9 mouse cellular contexts compared by ENCODE assay signal in genomic region chr6:131367101-131367500, GRCm38 (mm10). TPM values are rescaled to one million over a fixed set of nuclear protein-coding genes. Genes with fewer than 3 reads are reported as not detected.
A peak's percentile ranks its signal among the peaks of the same experiment; 100 is the strongest.
DNase-seq lines count a peak whose midpoint lies in the region; ATAC-seq and TF ChIP-seq lines count a peak whose summit lies in the region.
"Had no signal": no experiment of that assay in that cellular context is flagged by ENCODE, and none has a peak within 500 bp of the region (broad histone marks: within the 10 kb centered on the region; RNA-seq: fewer than 3 reads in every experiment).

No protein-coding gene starts in this region.

- DNase-seq in cerebellum, adult 2 months: peak in 1 of 2 experiments; percentile 42
- no peak for DNase-seq in cerebellum, adult 11-12 months
- peak; percentile 45 to 71 for DNase-seq in left cerebral cortex, postnatal 25 days (ENCODE audit: low spot score in 2 of 2)
- no peak for DNase-seq in left cerebral cortex, postnatal 10 days (ENCODE audit: extremely low spot score in 1 of 2, low spot score in 2 of 2)
- DNase-seq in Patski (ENCODE audit: low read depth, low spot score): no peak
- peak; percentile 56 for DNase-seq in induced T-regulatory cell, adult 2 months (ENCODE audit: low read depth)
- no peak for DNase-seq in spleen, postnatal 14 days (ENCODE audit: low spot score in 2 of 2)

- no peaks in the 10 kb centered on the region for H3K4me1 ChIP-seq in cerebellum, adult 2 months (ENCODE audit: control insufficient read depth, insufficient read depth, low read length)

- H3K27ac ChIP-seq in cerebellum, adult 2 months (ENCODE audit: insufficient read depth, low read length): no peak overlapping the region
- H3K27ac ChIP-seq: macrophage had no signal

- CTCF ChIA-PET in Patski (lab: Charles Lee): interaction anchor here (0.7 to 4.7 kb wide), 8 partner anchors 9 to 80 kb away, joined by 3 to 28 read pairs (median 5); no protein-coding TSS in a partner anchor

- POLR2A ChIA-PET in Patski (lab: Charles Lee): no interaction called here

- 26% methylated on average over 4 of the region's 4 CpGs for WGBS in cerebellum, adult 2 months

- in situ Hi-C loops in Patski (cut with MboI; ENCODE audit: low pct_unique_long_range_greater_than_20kb): no loop called here

- no peaks in the 10 kb centered on the region for H3K27me3 ChIP-seq in cerebellum, adult 2 months (ENCODE audit: control insufficient read depth, insufficient read depth, low read length)
- no peaks in the 10 kb centered on the region for H3K27me3 ChIP-seq in Patski

- TF ChIP-seq CTCF in cerebellum, adult 2 months (IDR thresholded peaks at IDR 0.05; ENCODE audit: borderline replicate concordance, insufficient read depth, low read depth, low read length): peak; percentile 59; the same call in 1 of the 2 replicates
- peak; percentile 65 for TF ChIP-seq CTCF in Patski (IDR thresholded peaks at IDR 0.05)

- no peak overlapping the region for H3K4me3 ChIP-seq in cerebellum, adult 2 months (replicated peaks; ENCODE audit: insufficient read depth, low read depth, low read length)

- ATAC-seq in Patski: peak; percentile 84
- ATAC-seq in megakaryocyte, adult 5-6 weeks (ENCODE audit: poor library complexity, severe bottlenecking): peak; percentile 89

- TF ChIP-seq POLR2A in cerebellum, adult 2 months (IDR thresholded peaks at IDR 0.05; ENCODE audit: borderline replicate concordance, insufficient read depth, low read length): no peak

- intact Hi-C loops in left cerebral cortex, postnatal 25 days (cut with DNase I): loop anchor here (1.0 to 5.0 kb wide), 2 partner anchors 54 to 75 kb away; partner anchors contain the start of gene Magohb
- intact Hi-C loops in left cerebral cortex, postnatal 10 days (cut with DNase I): loop anchor here (2.0 kb wide), 1 partner anchor 52 kb away; no protein-coding TSS in a partner anchor

RNA-seq across cellular contexts. Expression of gene Styk1, which starts 13.7 kb away (rescaled TPM):
- 0.46 and 0.68 TPM in 2 replicates for polyA plus RNA-seq in cerebellum, adult 2 months (2012; rRNA removed)
- under 1 TPM; 0.14 to 0.25 TPM for total RNA-seq in left cerebral cortex, postnatal 25 days (2021)
- 1 to 10 TPM; 1.6 to 2.2 TPM for total RNA-seq in left cerebral cortex, postnatal 10 days (2021)
- polyA plus RNA-seq in Patski (2021): 5.5 TPM
- 0.59 and 1.7 TPM in 2 replicates for total RNA-seq in megakaryocyte, adult 5-6 weeks (2015)
- total RNA-seq in megakaryocyte, adult 5-6 weeks (2017): 1.1 and 1.3 TPM in 2 replicates
- polyA plus RNA-seq: macrophage had no signal

RNA-seq across cellular contexts. Expression of gene Ybx3, which starts 21.2 kb away (rescaled TPM):
- 82.2 and 94.0 TPM in 2 replicates for polyA plus RNA-seq in cerebellum, adult 2 months (2012; rRNA removed)
- total RNA-seq in left cerebral cortex, postnatal 25 days (2021): 10 to 100 TPM; 45.7 to 48.8 TPM
- 100 to 1,000 TPM in 1 of 2 experiments, 10 to 100 TPM in 1; 96.4 to 106 TPM for total RNA-seq in left cerebral cortex, postnatal 10 days (2021)
- 202 TPM for polyA plus RNA-seq in Patski (2021)
- total RNA-seq in megakaryocyte, adult 5-6 weeks (2015): 198 and 202 TPM in 2 replicates
- 215 and 291 TPM in 2 replicates for total RNA-seq in megakaryocyte, adult 5-6 weeks (2017)

Comparison
In these comparisons a context has a peak if more than half of its experiments do, and no peak if none do; other contexts are left out.
1. DNase-seq: peak in left cerebral cortex, postnatal 25 days (2 of 2) and induced T-regulatory cell, adult 2 months (single experiment); none in cerebellum, adult 11-12 months (single experiment), left cerebral cortex, postnatal 10 days (0 of 2), Patski (single experiment) and spleen, postnatal 14 days (0 of 2).